Mouse (Mus musculus) testis, postnatal 14 days (tissue): Measurements from ENCODE around the gene Serpina1f.
"Not testable (repeated sequence)": the region's sequence is repeated elsewhere in the genome, so short reads cannot be mapped to it uniquely, and the experiment has no call there.

Experiments used
- DNase-seq: peaks from one replicate; pipeline ENCODE4 v3.0.0; 2021; ENCODE audit warnings: low spot score

Serpina1f gene

GRCm38 (mm10) chr12:103695429-103695828 lies at the start of gene Serpina1f:
Serpina1f (minus strand) TSS chr12:103695529.
- DNase-seq, result no peak

GRCm38 (mm10) chr12:103737791-103738580 lies 42.7 kb upstream of the Serpina1f start:
- not testable (repeated sequence) for DNase-seq

GRCm38 (mm10) chr12:103735566-103735965 lies 40.2 kb upstream of the Serpina1f start:
- DNase-seq, result not testable (repeated sequence)

GRCm38 (mm10) chr12:103735101-103735500 lies 39.8 kb upstream of the Serpina1f start:
- DNase-seq, result not testable (repeated sequence)

GRCm38 (mm10) chr12:103711537-103711936 lies 16.2 kb upstream of the Serpina1f start:
- no peak for DNase-seq

- DNase-seq, result no peak
These were observed 15.1 kb upstream of the Serpina1f start for GRCm38 (mm10) chr12:103710405-103710804.

- DNase-seq, result no peak
These were observed 10.8 kb upstream of the Serpina1f start for GRCm38 (mm10) chr12:103706113-103706512.

GRCm38 (mm10) chr12:103705547-103705946 lies 10.2 kb upstream of the Serpina1f start:
- DNase-seq, result no peak

- DNase-seq, result no peak
These were observed 4.9 kb upstream of the Serpina1f start for GRCm38 (mm10) chr12:103700144-103700750.

- DNase-seq, result peak; percentile 11
These were observed 7.0 kb downstream of the Serpina1f start for GRCm38 (mm10) chr12:103688221-103688814.

GRCm38 (mm10) chr12:103687021-103687420 lies 8.3 kb downstream of the Serpina1f start:
- DNase-seq, result peak; percentile 30

- DNase-seq, result peak; percentile 33
These were observed 9.3 kb downstream of the Serpina1f start for GRCm38 (mm10) chr12:103686050-103686449.

- DNase-seq, result no peak
These were observed 9.9 kb downstream of the Serpina1f start for GRCm38 (mm10) chr12:103685386-103685785.

- no peak for DNase-seq
These were observed 11.6 kb downstream of the Serpina1f start for GRCm38 (mm10) chr12:103683775-103684174.

- DNase-seq, result no peak
These were observed 13.6 kb downstream of the Serpina1f start for GRCm38 (mm10) chr12:103681739-103682138.

- no peak for DNase-seq
These were observed 14.2 kb downstream of the Serpina1f start for GRCm38 (mm10) chr12:103681169-103681568.

- not testable (repeated sequence) for DNase-seq
These were observed 15.5 kb downstream of the Serpina1f start for GRCm38 (mm10) chr12:103679853-103680252.

GRCm38 (mm10) chr12:103676039-103676438 lies 19.3 kb downstream of the Serpina1f start, which contains the start of gene Serpina16:
Serpina16 (minus strand) TSS chr12:103676139.
- no peak for DNase-seq

GRCm38 (mm10) chr12:103673179-103673578 lies 22.1 kb downstream of the Serpina1f start:
- peak; percentile 32 for DNase-seq

GRCm38 (mm10) chr12:103671483-103671882 lies 23.8 kb downstream of the Serpina1f start:
- no peak for DNase-seq

- no peak for DNase-seq
These were observed 24.4 kb downstream of the Serpina1f start for GRCm38 (mm10) chr12:103670964-103671363.

GRCm38 (mm10) chr12:103670344-103670743 lies 25.0 kb downstream of the Serpina1f start:
- no peak for DNase-seq

GRCm38 (mm10) chr12:103665286-103665685 lies 30.0 kb downstream of the Serpina1f start:
- DNase-seq, result no peak
